Mouse (Mus musculus): ENCODE results near the gene Bpifc.

Bpifc gene

DNA sequence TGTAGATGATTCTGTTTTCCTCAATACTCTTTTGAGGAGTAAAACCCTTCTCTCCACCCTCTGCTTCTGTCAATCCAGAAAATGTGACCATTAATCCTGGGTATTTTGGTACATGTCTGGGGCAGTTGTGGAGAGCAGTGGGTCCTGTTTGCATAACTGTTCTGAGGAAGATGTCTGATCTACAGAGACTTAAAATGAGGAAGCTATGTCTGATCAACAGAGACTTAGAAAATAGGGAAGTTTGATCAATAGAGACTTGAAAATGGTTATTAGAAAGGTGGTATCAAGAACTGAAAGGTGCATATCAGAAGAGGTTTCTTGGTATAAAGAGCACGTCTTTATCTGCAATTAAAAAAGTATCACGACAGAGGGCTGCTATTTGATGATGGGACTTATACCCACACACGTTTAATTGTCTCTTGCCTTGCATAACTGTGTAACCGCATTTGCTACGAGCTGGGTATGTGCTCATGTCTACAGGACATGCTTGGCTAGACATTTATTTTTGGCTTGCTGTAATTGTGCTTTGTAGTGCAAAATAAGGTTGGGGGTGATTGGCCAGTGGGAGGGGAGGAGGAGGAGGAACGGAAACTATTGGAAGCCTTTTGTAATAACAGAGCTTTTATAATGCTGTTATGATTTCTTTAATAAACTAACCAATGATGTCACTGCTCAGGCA, 59.8 kb downstream of the Bpifc start:
- no peak for DNase-seq

DNA sequence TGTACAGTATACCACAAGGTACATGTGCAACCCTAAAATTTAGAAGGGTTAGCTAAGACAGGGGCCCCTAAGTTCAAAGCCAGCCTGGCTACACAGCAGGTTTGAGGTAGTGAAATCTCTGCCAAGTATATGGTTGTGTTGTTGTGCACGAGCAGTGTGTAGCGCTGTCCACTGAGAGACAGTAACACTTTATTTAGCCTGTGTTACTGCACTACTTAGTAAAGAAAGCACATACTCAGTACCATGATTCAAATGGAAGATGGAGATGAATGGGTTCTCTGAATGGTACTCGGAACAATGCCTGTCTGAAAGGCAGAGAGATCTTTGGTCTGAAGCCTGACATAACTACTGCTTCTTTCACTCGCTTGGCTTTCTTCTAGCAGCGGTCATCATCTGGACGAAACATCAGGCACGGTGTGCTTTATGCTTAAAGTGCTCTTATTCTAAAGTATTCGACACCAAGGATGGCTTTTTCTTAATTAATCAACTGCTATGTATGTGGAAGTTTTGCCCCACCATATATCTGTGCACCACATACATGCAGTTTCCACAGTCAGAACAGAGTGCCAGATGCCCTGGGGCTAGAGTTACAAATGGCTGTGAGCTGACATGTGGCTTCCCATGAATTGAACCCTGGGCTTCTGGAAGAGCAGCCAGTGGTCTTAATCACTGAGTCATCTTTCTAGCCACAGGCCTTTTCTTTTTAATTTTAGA, 63.1 kb downstream of the Bpifc start:
- no peak for DNase-seq

DNA sequence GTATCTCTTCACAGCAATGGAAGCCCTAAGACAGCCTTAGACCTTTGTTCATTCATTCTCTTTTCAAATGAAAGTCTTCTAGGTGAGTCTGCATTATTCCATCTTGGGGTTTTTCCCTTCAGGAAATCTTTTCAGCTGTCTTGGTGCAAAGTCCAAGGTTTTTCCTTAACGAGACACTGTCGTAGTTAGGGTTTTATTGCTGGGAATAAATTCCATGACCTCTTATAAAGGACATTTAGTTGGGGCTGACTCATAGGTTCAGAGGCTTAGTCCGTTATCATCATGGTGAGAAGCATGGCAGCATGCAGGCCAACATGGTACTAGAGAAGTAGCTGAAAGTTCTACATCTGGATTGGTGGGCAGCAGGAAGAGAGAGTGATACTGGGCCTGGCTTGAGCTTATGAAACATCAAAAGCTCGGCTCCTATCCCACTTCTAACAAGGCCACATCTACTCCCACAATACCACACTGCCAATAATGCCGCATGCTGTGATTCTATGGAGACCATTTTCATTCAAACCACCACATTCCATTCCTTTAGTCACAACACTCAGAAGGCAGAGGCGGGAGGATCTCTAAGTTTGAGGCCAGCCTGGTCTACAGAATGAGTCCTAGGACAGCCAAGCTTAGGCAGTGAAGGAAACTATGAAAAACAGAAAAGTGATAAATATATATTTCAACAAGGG, 75.3 kb downstream of the Bpifc start:
- DNase-seq: no peak

DNA sequence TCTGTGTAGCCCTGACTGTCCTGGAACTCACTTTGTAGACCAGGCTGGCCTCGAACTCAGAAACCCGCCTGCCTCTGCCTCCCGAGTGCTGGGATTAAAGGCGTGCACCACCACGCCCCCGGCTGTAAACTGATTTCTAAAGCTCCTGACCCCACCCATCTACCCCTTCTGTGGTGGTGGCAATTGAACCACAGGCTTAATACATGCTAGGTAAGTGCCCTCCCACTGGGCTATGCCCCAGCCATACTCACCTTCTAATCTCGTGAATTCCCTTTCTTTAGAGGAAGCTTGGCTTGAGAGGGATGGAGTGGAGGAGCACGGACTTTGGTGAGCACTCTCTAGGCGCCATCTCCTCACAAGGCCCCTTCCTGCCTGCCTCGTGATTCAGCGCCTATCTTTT, 81.7 kb downstream of the Bpifc start:
- no peak for DNase-seq

DNA sequence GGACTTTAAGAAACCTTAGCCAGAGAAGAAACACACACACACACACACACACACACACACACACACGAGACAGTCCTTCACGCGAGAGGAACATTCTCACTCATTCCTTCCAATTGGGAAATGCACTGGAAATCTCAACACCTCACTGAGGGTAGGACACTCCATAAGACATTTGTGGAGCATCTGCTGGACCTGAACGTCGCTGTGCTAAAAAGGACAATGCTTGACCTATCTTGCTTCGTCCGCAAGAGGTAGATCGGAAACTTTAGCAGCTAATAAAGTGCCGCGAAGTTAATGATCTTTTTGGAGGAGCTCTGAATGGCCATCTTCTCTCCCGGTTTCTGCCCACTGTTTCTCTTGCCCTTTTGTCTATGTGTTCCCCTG, 82.5 kb downstream of the Bpifc start:
- DNase-seq: no peak

DNA sequence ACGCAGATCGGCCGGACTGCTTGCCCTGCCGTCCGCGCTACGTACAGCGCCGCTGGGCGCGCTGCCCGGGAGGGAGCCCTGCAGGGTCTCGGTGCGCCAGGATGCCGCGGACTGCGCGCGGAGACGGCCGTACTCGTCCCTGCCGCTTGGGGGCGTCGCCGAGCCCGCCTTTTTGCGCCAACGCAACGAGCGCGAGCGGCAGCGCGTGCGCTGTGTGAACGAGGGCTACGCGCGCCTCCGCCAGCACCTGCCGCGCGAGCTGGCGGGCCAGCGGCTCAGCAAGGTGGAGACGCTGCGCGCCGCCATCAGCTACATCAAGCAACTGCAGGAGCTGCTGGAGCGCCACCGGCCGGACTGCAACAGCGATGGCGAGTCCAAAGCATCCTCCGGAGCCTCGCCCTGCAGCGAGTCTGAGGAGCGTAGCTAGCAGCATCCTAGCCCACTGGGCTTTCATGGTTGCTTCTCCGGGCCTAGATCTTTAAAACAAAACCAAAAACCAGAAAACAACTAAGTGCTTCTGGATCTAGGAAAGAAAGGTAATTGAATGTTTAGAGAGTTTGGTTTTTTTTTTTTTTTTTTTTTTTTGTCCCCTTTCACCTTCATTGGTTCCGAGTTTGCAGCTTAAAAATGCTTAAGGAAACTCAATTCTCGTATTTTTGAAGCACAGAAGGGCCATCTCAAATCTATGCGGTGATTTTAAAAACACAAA, 83.0 kb downstream of the Bpifc start:
- DNase-seq: peak; percentile 89

DNA sequence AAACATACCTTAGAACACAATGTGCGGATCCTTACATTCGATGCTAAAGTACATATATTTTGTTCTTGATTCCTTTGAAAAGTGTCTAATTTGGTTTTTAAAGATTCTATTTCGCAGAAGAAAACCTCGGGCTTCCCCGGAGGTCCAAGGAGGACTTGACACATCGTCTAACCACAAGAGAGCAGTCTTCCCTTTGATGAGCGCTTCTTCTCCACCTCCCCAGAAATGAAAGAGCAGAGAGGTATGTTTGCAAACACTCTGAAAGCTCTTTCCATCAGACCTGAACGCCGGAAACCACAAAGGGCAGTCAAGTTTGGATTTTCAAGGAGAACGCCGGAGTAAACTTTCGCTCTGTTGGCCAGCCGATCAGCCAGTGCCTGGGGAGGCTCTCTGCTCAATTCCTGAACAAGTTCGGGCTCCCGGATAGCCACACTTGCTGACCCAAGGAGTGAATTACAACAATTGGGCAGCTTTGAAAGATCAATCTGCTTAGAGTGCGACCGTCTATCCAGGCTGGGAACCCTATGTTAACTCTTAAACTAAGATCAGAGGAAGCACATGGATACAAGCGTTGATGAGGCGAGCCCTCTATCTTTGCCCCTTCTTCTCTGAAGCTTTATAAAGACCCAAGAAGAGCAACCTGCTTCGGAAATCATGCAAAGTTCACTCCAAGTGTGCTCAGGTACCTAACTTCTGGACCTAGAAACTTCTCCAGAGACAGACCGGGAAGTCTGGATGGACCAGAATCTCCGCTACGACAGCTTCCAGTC, 83.8 kb downstream of the Bpifc start, which contains the start of gene Ascl4:
Gene Ascl4 (plus strand): TSS at position 6 of the 770 bp plus-strand sequence.
- DNase-seq: no peak

DNA sequence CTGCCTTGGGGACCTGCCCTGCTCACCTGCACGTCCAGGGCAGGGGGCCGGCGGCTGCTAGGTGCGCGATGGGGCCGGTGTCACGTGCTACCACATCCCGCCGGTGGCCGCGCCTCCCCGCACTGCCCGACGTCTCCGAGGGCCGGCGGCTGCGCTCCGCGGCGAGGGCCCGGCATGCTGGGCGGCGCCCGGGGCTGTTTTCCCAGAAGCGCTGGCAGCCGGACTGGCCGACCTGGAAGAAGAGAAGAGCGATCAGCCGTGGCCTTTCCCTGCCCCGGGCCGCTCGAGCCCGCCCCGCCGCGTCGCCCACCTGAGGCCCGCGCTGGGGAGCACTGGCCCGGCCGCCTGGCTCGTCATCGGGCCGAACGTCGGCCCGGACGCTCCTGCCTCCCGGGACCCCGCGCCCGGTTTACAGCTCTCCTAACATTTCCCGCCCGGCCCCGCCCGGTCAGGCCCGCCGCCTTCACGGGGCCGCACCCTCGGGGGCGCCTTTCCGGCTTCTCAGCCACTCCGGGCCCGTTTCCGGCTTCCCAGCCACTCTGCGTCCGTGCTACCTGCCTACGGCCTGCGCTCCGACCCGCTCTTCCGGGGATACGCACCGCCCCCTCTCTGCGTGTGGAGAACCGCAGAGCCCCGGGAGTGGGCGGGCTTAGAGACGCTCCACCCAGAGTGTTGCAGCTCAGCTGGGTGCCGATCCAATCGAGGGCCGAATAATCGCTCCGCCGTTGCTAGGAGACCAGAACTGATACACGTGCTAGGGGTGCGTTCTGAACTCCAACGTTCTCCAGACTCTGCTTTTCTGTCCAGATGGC, 95.0 kb downstream of the Bpifc start, which contains the start of gene Prdm4:
Gene Prdm4 (minus strand): TSS at position 645 of the 812 bp plus-strand sequence.
- DNase-seq: peak; percentile 97

Measured in cerebellum, adult 11-12 months (tissue).